Mouse (Mus musculus): ENCODE data around the gene Syk.

- TF ChIP-seq CTCF (IDR thresholded peaks at IDR 0.05; ENCODE audit: extremely low read depth, insufficient read depth, insufficient read length, insufficient replicate concordance): no peak
- no peak for TF ChIP-seq POLR2A (IDR thresholded peaks at IDR 0.05; ENCODE audit: low read depth, low read length)
Observed at GRCm38 (mm10) chr13:52584654-52585455, 1.9 kb downstream of the Syk start.
